Mouse (Mus musculus) brain, embryonic 14.5 days (tissue): ENCODE data around the gene Iqsec1.

Source experiments
- CTCF ChIP-seq: fragments of 200-500 bp; IDR thresholded peaks from 2 replicates; pipeline ENCODE4 v1.5.1; 2012; ENCODE audit warnings: inconsistent platforms, mild to moderate bottlenecking, moderate library complexity, borderline replicate concordance; ENCODE audit not compliant: insufficient read depth, insufficient read length; ENCODE audit errors: extremely low read depth
- POLR2A ChIP-seq: fragments of 200-500 bp; IDR thresholded peaks from 2 replicates; pipeline ENCODE4 v1.6.1; 2012; ENCODE audit warnings: mild to moderate bottlenecking, inconsistent platforms, borderline replicate concordance; ENCODE audit not compliant: poor library complexity, insufficient read depth, insufficient read length, severe bottlenecking; ENCODE audit errors: extremely low read depth

DNA sequence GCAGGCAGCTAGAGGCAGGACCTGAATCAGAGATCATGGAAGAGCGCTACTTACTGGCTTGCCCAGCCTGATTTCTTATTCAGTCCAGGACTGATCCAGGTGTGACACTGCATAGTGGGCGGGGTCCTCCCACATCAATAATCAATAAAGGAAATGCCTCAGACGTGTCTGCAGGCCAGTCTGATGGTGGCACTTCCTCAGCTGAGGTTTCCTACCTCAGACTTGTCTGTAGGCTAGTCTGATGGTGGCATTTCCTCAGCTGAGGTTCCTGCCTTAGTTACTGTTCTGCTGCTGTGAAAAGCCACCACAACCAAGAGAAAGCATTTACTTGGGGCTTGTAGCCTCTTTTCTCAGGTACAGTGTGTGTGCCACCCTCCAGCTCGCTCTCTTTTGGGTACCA lies 360.9 kb downstream of the Iqsec1 start:
- TF ChIP-seq POLR2A (no peak), CTCF (no peak)
